Mouse (Mus musculus) midbrain, embryonic 12.5 days (tissue): ENCODE measurements around the gene Ilf3. TPM values are rescaled to one million over a fixed set of nuclear protein-coding genes. Genes with fewer than 3 reads are reported as not detected.
A peak's percentile ranks its signal among the peaks of the same experiment; 100 is the strongest.

Source experiments
- ATAC-seq: fragments of 200-750 bp; cut with Nextera tagmentation; 2 replicates; pipeline ENCODE4 v1.8.0; 2017; ENCODE audit warnings: low read depth, moderate TSS enrichment, moderate library complexity; ENCODE audit not compliant: low FRiP score
- H3K27ac ChIP-seq: fragments of 300-500 bp; sonication (generic); replicated peaks from 2 replicates; pipeline ENCODE4 v1.5.1; 2016; ENCODE audit warnings: mild to moderate bottlenecking
- H3K27me3 ChIP-seq: fragments of 300-500 bp; sonication (generic); 2 replicates; pipeline ENCODE4 v1.6.1; 2016; ENCODE audit warnings: mild to moderate bottlenecking
- H3K36me3 ChIP-seq: fragments of 300-500 bp; sonication (generic); 2 replicates; pipeline ENCODE4 v1.6.1; 2016
- H3K4me1 ChIP-seq: fragments of 300-500 bp; sonication (generic); 2 replicates; pipeline ENCODE4 v1.6.1; 2016
- H3K4me2 ChIP-seq: fragments of 300-500 bp; sonication (generic); replicated peaks from 2 replicates; pipeline ENCODE4 v1.6.1; 2016; ENCODE audit warnings: mild to moderate bottlenecking, moderate library complexity
- H3K4me3 ChIP-seq: fragments of 300-500 bp; sonication (generic); 2 replicates; pipeline ENCODE4 v1.5.1; 2016; ENCODE audit warnings: mild to moderate bottlenecking
- H3K9ac ChIP-seq: fragments of 300-500 bp; sonication (generic); replicated peaks from 2 replicates; pipeline ENCODE4 v1.6.1; 2016; ENCODE audit warnings: mild to moderate bottlenecking, moderate library complexity
- H3K9me3 ChIP-seq: fragments of 300-500 bp; sonication (generic); 2 replicates; pipeline ENCODE4 v1.6.1; 2016; ENCODE audit warnings: mild to moderate bottlenecking
- WGBS: fragments of 180-500 bp; shearing (Covaris S2); methylation state at CpG from one replicate; pipeline ENCODE4 v1.1.7; 2016; 5-methylcytosine and 5-hydroxymethylcytosine counted together
- polyA plus RNA-seq: library from polyadenylated mRNA; unstranded; fragments of >200 nt; fragmentation: Nextera tagmentation; extraction: Ambion mirVana; gene quantifications from 2 replicates; pipeline ENCODE4 v1.2.1, GENCODE M21; 2016

Ilf3 gene
- polyA plus RNA-seq, 1 experiment from 2014 or later, result 314 TPM

- 0 out of 2 replicates have a peak, but pooled peaks have one; percentile 8 for ATAC-seq
- peaks cover 33% of the 10 kb centered on the region for H3K36me3 ChIP-seq
- no peaks in the 10 kb centered on the region for H3K9me3 ChIP-seq
- H3K4me1 ChIP-seq, result peaks cover 14% of the 10 kb centered on the region
- no peak overlapping the region for H3K4me2 ChIP-seq
- no peaks in the 10 kb centered on the region for H3K27me3 ChIP-seq
- no peak overlapping the region for H3K9ac ChIP-seq
- H3K27ac ChIP-seq, result 0 out of 2 replicates have a peak overlapping the region, but pooled peaks have one; percentile 15
- H3K4me3 ChIP-seq, result no peak overlapping the region
- WGBS, result 36% methylated on average over 9 of the region's 9 CpGs
Observed at GRCm38 (mm10) chr9:21409592-21410317, 42.1 kb downstream of the Ilf3 start.

DNA sequence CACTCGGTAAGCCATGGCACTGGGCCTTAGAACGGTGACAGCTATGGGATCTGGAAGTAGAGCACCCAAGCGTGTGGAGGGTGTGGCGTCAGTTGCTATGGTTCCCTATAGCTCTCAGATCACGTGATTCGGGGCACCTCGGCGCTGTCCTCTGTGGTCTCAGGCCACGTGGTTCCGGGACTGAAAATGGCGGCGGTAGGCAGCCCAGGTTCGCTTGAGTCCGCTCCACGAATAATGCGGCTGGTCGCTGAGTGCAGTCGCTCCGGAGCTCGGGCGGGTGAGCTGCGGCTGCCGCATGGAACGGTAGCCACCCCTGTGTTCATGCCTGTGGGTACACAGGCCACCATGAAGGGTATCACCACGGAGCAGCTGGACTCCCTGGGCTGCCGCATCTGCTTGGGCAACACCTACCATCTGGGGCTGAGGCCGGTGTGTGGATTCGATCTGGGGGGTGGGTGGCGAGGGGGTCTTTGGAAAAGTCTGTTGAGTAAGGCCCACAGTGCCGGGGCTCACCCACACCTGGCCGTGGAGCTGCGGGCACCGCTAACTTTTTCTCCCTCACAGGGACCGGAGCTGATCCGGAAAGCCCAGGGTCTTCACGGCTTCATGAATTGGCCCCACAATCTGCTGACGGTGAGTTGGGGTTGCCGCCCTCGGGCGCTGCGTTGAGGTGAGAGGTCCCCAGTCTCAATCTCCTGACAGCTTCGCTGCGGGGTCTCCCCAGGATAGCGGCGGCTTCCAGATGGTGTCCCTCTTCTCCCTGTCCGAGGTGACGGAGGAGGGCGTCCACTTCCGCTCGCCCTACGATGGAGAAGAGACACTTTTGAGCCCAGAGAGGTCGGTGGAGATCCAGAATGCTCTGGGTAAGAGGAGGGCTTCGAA is 44.2 kb downstream of the Ilf3 start, which contains the start of gene Qtrt1:
Gene Qtrt1 (plus strand): TSS at position 169 of the 882 bp plus-strand sequence.
- Histone ChIP-seq H3K27ac (peak within 1 kb of the TSS; percentile 72), H3K4me2 (peak within 1 kb of the TSS; percentile 91), H3K27me3 (no peaks in the 10 kb centered on the region), H3K36me3 (peaks cover 30% of the 10 kb centered on the region), H3K4me3 (peak within 1 kb of the TSS; percentile 83), H3K9me3 (no peaks in the 10 kb centered on the region), H3K9ac (peak within 1 kb of the TSS; percentile 75), H3K4me1 (peaks cover 14% of the 10 kb centered on the region)
- WGBS, result 2% methylated on average over 53 of the region's 53 CpGs
- ATAC-seq, result peak; percentile 95

DNA sequence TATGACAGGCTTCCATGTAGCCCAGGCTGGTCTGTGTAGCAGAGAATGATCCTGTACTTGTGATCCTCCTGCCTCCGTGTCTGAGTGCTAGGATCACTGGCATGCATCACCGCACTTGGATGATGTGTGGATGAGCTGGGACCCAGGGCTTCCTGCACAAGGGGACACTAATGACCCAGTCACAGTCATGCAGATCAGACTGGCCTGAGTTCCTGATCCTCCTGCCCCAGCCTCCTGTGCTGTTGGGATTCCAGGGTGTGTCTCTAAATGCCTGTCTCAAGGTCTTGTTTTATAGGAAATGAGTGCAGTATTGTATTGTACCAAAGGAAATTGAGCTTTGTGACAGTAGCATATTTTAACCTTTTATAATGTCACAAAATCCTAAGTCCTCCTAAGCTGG is 50.2 kb downstream of the Ilf3 start:
- no peak overlapping the region for H3K9ac ChIP-seq
- peaks cover 70% of the 10 kb centered on the region for H3K36me3 ChIP-seq
- 83% methylated on average over 2 of the region's 2 CpGs for WGBS

GRCm38 (mm10) chr9:21419646-21420045 is 52.0 kb downstream of the Ilf3 start:
- H3K9ac ChIP-seq, result no peak overlapping the region
- no peak overlapping the region for H3K4me2 ChIP-seq
- H3K27ac ChIP-seq, result no peak overlapping the region
- H3K9me3 ChIP-seq, result no peaks in the 10 kb centered on the region
- H3K27me3 ChIP-seq, result no peaks in the 10 kb centered on the region
- WGBS, result 93% methylated on average over 2 of the region's 2 CpGs
- no peak for ATAC-seq
- H3K4me1 ChIP-seq, result no peaks in the 10 kb centered on the region
- H3K4me3 ChIP-seq, result no peak overlapping the region
- peaks cover 60% of the 10 kb centered on the region for H3K36me3 ChIP-seq

More for the DNA sequence above, 50.2 kb downstream of the Ilf3 start:
- Histone ChIP-seq H3K9me3 (no peaks in the 10 kb centered on the region), H3K27me3 (no peaks in the 10 kb centered on the region), H3K4me3 (no peak overlapping the region), H3K27ac (no peak overlapping the region), H3K4me2 (no peak overlapping the region), H3K4me1 (no peaks in the 10 kb centered on the region; the same call in 1 of the 2 replicates)
- ATAC-seq, result no peak

DNA sequence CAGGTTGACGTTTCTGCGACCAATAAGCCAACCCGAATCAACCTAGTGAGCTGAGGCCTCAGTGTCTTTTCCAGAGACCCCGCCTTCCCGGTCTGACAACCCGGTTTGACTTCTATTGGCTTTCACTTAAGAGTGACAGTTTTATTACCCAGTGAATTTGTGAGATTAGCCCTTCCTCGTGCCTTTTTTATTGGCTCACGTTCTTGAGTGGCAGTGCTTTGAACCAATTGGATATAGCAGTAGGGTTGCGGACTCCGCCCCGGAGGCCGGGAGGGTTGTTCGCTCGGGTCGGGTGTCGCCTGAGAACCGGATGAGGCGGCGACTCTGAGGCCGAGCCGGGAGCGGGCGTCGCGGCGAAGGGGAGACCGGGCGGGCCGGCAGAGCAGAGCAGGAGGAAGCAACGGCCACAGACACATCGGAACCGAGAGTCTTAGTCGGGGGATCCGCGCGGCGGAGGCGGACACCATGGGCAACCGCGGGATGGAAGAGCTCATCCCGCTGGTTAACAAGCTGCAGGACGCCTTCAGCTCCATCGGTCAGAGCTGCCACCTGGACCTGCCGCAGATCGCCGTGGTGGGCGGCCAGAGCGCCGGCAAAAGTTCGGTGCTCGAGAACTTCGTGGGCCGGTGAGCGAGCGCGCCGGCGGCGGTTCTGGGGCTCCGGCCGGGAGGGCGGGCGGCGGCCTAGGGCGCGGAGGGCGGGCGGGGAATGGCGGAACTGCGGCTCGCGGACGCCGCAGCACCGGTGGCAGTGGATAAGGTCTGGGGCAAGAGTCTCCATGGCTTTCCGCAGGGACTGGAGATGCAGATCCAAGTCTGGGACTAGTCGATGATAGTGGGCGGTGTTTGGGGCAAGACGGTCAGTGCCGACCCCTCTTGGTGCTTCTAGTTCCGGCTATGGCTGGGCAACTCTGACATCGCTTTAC is 57.2 kb downstream of the Ilf3 start, which contains the start of gene Dnm2:
Gene Dnm2 (plus strand): TSS at position 278 of the 925 bp plus-strand sequence.
- peak within 1 kb of the TSS; percentile 94 for H3K4me3 ChIP-seq
- H3K27ac ChIP-seq, result peak within 1 kb of the TSS; percentile 84
- under 1% methylated on average over 81 of the region's 82 CpGs for WGBS
- H3K4me1 ChIP-seq, result peaks cover 16% of the 10 kb centered on the region
- H3K27me3 ChIP-seq, result no peaks in the 10 kb centered on the region
- H3K4me2 ChIP-seq, result peak within 1 kb of the TSS; percentile 92
- peaks cover 16% of the 10 kb centered on the region for H3K36me3 ChIP-seq
- ATAC-seq, result peak; percentile 99
- no peaks in the 10 kb centered on the region for H3K9me3 ChIP-seq
- H3K9ac ChIP-seq, result peak within 1 kb of the TSS; percentile 90

GRCm38 (mm10) chr9:21425556-21425945 is 57.9 kb downstream of the Ilf3 start:
- H3K27ac ChIP-seq, result peak overlapping the region; percentile 84; the same call in 1 of the 2 replicates
- 15% methylated on average over 6 of the region's 6 CpGs for WGBS

DNA sequence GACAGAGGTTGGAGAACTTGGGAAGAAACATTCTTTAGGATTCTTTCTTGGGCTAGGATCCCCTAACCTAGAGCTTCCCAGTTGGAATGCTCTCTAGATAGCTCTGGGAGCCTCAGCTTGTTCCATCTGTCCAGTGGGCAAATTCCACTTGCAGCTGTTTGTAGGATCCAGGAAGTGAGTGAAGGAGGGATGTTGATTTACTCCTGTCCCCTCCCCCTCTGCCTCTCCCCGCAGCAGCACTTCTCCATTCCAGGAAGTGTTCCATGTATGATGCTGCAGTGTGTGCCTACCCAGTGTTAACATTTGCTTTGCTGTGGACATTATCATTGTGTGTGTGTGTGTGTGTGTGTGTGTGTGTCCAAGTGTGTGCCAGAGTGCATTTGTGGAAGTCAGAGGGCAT is 58.3 kb downstream of the Ilf3 start:
- no peaks in the 10 kb centered on the region for H3K27me3 ChIP-seq
- peak overlapping the region; percentile 94 for H3K4me3 ChIP-seq
- whole genome bisulfite sequencing, result 50% methylated on average over 1 of the region's 1 CpGs
- H3K4me1 ChIP-seq, result peaks cover 21% of the 10 kb centered on the region
- peak overlapping the region; percentile 92 for H3K4me2 ChIP-seq
- no peaks in the 10 kb centered on the region for H3K9me3 ChIP-seq
- peak overlapping the region; percentile 90 for H3K9ac ChIP-seq
- no peak overlapping the region for H3K27ac ChIP-seq
- H3K36me3 ChIP-seq, result peaks cover 5% of the 10 kb centered on the region
- no peak for ATAC-seq

More at GRCm38 (mm10) chr9:21425556-21425945, 57.9 kb downstream of the Ilf3 start:
- Histone ChIP-seq H3K27me3 (no peaks in the 10 kb centered on the region), H3K9me3 (no peaks in the 10 kb centered on the region), H3K4me1 (peaks cover 20% of the 10 kb centered on the region), H3K9ac (peak overlapping the region; percentile 90), H3K4me2 (peak overlapping the region; percentile 92), H3K4me3 (peak overlapping the region; percentile 94), H3K36me3 (peaks cover 10% of the 10 kb centered on the region)
- no peak for ATAC-seq

DNA sequence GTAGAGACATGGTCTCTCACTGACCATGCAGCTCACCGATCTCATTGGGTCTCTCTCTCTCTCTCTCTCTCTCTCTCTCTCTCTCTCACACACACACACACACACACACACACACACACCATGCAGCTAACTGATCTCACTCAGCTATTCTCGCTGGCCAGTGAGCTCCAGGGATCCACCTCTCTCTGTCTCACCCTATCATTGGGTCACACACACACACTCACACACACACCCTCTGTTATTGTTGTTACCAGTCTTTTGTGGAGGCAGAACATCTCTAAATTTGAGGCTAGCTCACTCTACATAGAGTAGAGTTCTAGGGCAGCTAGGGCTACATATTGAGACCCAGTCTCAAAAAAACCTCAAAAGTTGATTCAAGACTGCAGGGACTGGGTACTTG is 58.9 kb downstream of the Ilf3 start:
- no peak overlapping the region; the same call in 1 of the 2 replicates for H3K9ac ChIP-seq
- no peaks in the 10 kb centered on the region for H3K9me3 ChIP-seq
- no peaks in the 10 kb centered on the region for H3K36me3 ChIP-seq
- H3K27me3 ChIP-seq, result no peaks in the 10 kb centered on the region
- no peak overlapping the region for H3K27ac ChIP-seq
- H3K4me3 ChIP-seq, result 0 out of 2 replicates have a peak overlapping the region, but pooled peaks have one; percentile 94
- 83% methylated on average over 2 of the region's 2 CpGs for WGBS
- peak overlapping the region; percentile 92 for H3K4me2 ChIP-seq
- peaks cover 24% of the 10 kb centered on the region for H3K4me1 ChIP-seq
- no peak for ATAC-seq

GRCm38 (mm10) chr9:21427773-21428172 is 60.1 kb downstream of the Ilf3 start:
- no peaks in the 10 kb centered on the region for H3K9me3 ChIP-seq
- ATAC-seq, result no peak
- no peak overlapping the region for H3K4me2 ChIP-seq
- WGBS, result 97% methylated on average over 2 of the region's 2 CpGs
- no peaks in the 10 kb centered on the region for H3K36me3 ChIP-seq
- H3K4me3 ChIP-seq, result no peak overlapping the region
- H3K27me3 ChIP-seq, result no peaks in the 10 kb centered on the region
- no peak overlapping the region for H3K9ac ChIP-seq
- peaks cover 24% of the 10 kb centered on the region for H3K4me1 ChIP-seq
- no peak overlapping the region for H3K27ac ChIP-seq

- no peak for ATAC-seq
- Histone ChIP-seq H3K4me2 (no peak overlapping the region), H3K4me1 (peaks cover 24% of the 10 kb centered on the region), H3K4me3 (no peak overlapping the region), H3K36me3 (no peaks in the 10 kb centered on the region), H3K9me3 (no peaks in the 10 kb centered on the region), H3K27ac (no peak overlapping the region), H3K9ac (no peak overlapping the region), H3K27me3 (no peaks in the 10 kb centered on the region)
- 90% methylated on average over 6 of the region's 6 CpGs for WGBS
Observed at GRCm38 (mm10) chr9:21428178-21428577, 60.5 kb downstream of the Ilf3 start.

GRCm38 (mm10) chr9:21430724-21431123 is 63.1 kb downstream of the Ilf3 start:
- ATAC-seq, result no peak

More at GRCm38 (mm10) chr9:21430724-21431123, 63.1 kb downstream of the Ilf3 start:
- no peak overlapping the region for H3K9ac ChIP-seq
- H3K4me3 ChIP-seq, result no peak overlapping the region
- no peaks in the 10 kb centered on the region for H3K9me3 ChIP-seq
- 84% methylated on average over 7 of the region's 7 CpGs for WGBS
- no peak overlapping the region for H3K27ac ChIP-seq
- H3K27me3 ChIP-seq, result no peaks in the 10 kb centered on the region
- no peak overlapping the region for H3K4me2 ChIP-seq
- peaks cover 21% of the 10 kb centered on the region for H3K4me1 ChIP-seq
- no peaks in the 10 kb centered on the region for H3K36me3 ChIP-seq
